Mouse (Mus musculus): ENCODE measurements around the gene Nemp2. TPM values are rescaled to one million over a fixed set of nuclear protein-coding genes. Genes with fewer than 3 reads are reported as not detected.
"Not testable (repeated sequence)": the region's sequence is repeated elsewhere in the genome, so short reads cannot be mapped to it uniquely, and the experiment has no call there.

Gene Nemp2
- polyA plus RNA-seq, 1 experiment from 2014 or later: 5.0 TPM

- peaks cover 44% of the 10 kb centered on the region for H3K36me3 ChIP-seq
- no peak for ATAC-seq (ENCODE audit: low read depth)
Observed at GRCm38 (mm10) chr1:52658160-52658559, 27.7 kb downstream of the Nemp2 start.

DNA sequence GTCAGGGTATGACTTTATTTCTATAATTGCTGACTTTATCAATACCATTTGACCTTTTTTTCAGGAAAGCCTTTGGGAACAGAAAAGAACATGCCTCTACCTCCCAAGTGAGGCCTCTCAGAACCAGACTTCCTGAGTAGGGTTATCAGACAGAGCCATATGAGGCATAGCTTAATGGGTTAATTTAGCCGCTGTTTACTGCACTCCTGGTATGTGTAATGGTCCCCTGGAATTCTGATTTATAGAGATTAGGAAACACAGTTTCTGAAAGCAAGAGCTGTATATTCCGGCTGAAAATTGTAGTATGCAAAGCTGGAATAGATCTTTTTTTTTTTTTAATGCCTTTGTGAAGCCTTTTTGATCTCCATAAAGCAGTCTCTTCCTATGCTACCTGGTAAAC is 29.8 kb downstream of the Nemp2 start:
- Histone ChIP-seq H3K27me3 (no peaks in the 10 kb centered on the region), H3K4me1 (replicated peaks) (no peaks in the 10 kb centered on the region), H3K36me3 (peaks cover 44% of the 10 kb centered on the region), H3K4me3 (no peak overlapping the region), H3K9ac (no peak overlapping the region), H3K9me3 (no peaks in the 10 kb centered on the region), H3K27ac (replicated peaks) (no peak overlapping the region), H3K4me2 (no peak overlapping the region)
- 80% methylated on average over 2 of the region's 2 CpGs for WGBS
- no peak for ATAC-seq (ENCODE audit: low read depth)

More at GRCm38 (mm10) chr1:52658160-52658559, 27.7 kb downstream of the Nemp2 start:
- 93% methylated on average over 7 of the region's 7 CpGs for WGBS
- no peak overlapping the region for H3K4me3 ChIP-seq
- H3K4me2 ChIP-seq: no peak overlapping the region
- no peak overlapping the region for H3K27ac ChIP-seq (replicated peaks)
- H3K9me3 ChIP-seq: no peaks in the 10 kb centered on the region
- H3K27me3 ChIP-seq: no peaks in the 10 kb centered on the region
- H3K4me1 ChIP-seq (replicated peaks): no peaks in the 10 kb centered on the region
- H3K9ac ChIP-seq: no peak overlapping the region

DNA sequence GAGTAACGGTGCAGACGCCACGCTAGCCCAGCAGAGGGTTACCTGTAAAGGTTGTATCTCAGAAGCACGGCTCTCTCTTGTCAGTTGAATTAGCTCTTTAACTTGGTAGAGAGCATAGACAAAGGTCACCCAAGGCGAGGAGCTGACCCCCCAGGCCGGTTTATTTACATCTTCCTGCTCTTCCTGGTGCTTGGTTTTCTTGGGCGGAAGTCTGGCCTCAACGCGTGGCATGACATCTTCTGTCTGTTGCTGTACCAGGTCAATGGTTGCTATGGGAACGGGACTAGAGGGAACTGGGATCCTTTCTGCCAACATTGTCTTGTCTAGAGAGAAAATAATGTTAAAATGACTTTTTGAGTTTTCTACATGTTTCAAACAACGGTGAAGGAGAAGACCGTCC is 30.3 kb downstream of the Nemp2 start:
- peaks cover 44% of the 10 kb centered on the region for H3K36me3 ChIP-seq
- H3K9me3 ChIP-seq: no peaks in the 10 kb centered on the region
- no peak overlapping the region for H3K9ac ChIP-seq
- ATAC-seq (ENCODE audit: low read depth): no peak
- no peak overlapping the region for H3K4me3 ChIP-seq
- no peaks in the 10 kb centered on the region for H3K27me3 ChIP-seq
- H3K4me1 ChIP-seq (replicated peaks): no peaks in the 10 kb centered on the region
- WGBS: 83% methylated on average over 12 of the region's 12 CpGs
- H3K4me2 ChIP-seq: no peak overlapping the region
- no peak overlapping the region for H3K27ac ChIP-seq (replicated peaks)

DNA sequence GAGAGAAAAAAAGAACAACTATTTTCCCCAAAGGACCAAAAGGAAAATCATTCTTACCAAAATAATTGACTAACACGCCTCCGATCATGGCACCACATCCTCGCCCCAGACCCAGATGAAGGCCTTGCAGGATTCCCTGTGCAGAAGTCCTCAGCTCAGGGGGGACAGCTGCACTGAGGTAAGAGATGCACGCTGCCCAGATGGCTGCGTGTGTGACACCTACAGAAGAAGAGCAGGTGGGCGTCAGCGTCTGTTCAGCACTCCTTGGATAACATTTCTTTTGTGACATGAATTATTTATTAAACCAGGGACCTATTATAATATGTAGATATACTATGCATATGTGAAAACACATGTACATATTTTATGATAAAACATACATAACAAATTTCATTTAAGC is 32.7 kb downstream of the Nemp2 start:
- Histone ChIP-seq H3K4me3 (no peak overlapping the region), H3K27me3 (no peaks in the 10 kb centered on the region), H3K36me3 (peaks cover 33% of the 10 kb centered on the region), H3K9ac (no peak overlapping the region), H3K4me2 (no peak overlapping the region), H3K4me1 (replicated peaks) (no peaks in the 10 kb centered on the region), H3K27ac (replicated peaks) (no peak overlapping the region), H3K9me3 (no peaks in the 10 kb centered on the region)
- 83% methylated on average over 7 of the region's 7 CpGs for WGBS
- no peak for ATAC-seq (ENCODE audit: low read depth)

GRCm38 (mm10) chr1:52668743-52669323 is 38.3 kb downstream of the Nemp2 start:
- H3K27me3 ChIP-seq: no peaks in the 10 kb centered on the region
- H3K27ac ChIP-seq (replicated peaks): 0 out of 2 replicates have a peak overlapping the region, but pooled peaks have one; percentile 33
- peaks cover 6% of the 10 kb centered on the region; the same call in 1 of the 2 replicates for H3K36me3 ChIP-seq
- no peaks in the 10 kb centered on the region for H3K9me3 ChIP-seq
- WGBS: 43% methylated on average over 7 of the region's 7 CpGs
- H3K4me1 ChIP-seq (replicated peaks): no peaks in the 10 kb centered on the region
- no peak overlapping the region for H3K4me2 ChIP-seq
- no peak for ATAC-seq (ENCODE audit: low read depth)
- no peak overlapping the region for H3K9ac ChIP-seq
- H3K4me3 ChIP-seq: no peak overlapping the region

GRCm38 (mm10) chr1:52669931-52670330 is 39.4 kb downstream of the Nemp2 start:
- H3K27ac ChIP-seq (replicated peaks): no peak overlapping the region
- peaks cover 6% of the 10 kb centered on the region; the same call in 1 of the 2 replicates for H3K36me3 ChIP-seq
- H3K4me1 ChIP-seq (replicated peaks): no peaks in the 10 kb centered on the region
- 98% methylated on average over 1 of the region's 1 CpGs for WGBS
- no peak overlapping the region for H3K9ac ChIP-seq
- H3K4me3 ChIP-seq: no peak overlapping the region
- no peak overlapping the region for H3K4me2 ChIP-seq
- H3K9me3 ChIP-seq: no peaks in the 10 kb centered on the region
- no peaks in the 10 kb centered on the region for H3K27me3 ChIP-seq
- no peak for ATAC-seq (ENCODE audit: low read depth)

- 77% methylated on average over 7 of the region's 7 CpGs for WGBS
- Histone ChIP-seq H3K27ac (replicated peaks) (no peak overlapping the region), H3K9me3 (no peaks in the 10 kb centered on the region), H3K9ac (no peak overlapping the region), H3K36me3 (peaks cover 6% of the 10 kb centered on the region; the same call in 1 of the 2 replicates), H3K4me2 (no peak overlapping the region), H3K4me1 (replicated peaks) (peaks cover 7% of the 10 kb centered on the region; the same call in 1 of the 2 replicates), H3K4me3 (no peak overlapping the region), H3K27me3 (no peaks in the 10 kb centered on the region)
- no peak for ATAC-seq (ENCODE audit: low read depth)
Observed at GRCm38 (mm10) chr1:52675561-52676551, 45.4 kb downstream of the Nemp2 start.

DNA sequence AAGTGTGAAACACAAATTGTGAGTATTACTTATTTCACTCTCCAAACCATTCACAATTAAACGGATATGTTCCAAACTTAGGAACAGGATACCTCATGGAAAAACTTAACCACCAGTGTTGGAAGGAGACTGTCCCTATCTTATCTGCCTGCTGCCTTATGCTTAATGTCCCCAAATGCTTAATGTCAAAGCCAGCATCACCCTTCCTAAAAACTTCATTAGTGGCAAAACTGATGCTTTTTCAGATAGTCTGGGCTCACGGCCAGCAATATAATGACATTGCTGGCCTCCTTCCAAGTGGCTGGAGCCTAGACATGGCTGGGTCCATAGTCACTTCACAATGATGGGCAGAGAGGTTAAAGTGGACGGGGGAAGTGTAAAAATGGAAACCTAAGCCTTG is 46.1 kb downstream of the Nemp2 start:
- Histone ChIP-seq H3K4me1 (replicated peaks) (peaks cover 7% of the 10 kb centered on the region; the same call in 1 of the 2 replicates), H3K9me3 (no peaks in the 10 kb centered on the region), H3K4me2 (no peak overlapping the region), H3K27ac (replicated peaks) (no peak overlapping the region), H3K9ac (no peak overlapping the region), H3K36me3 (peaks cover 5% of the 10 kb centered on the region; the same call in 1 of the 2 replicates), H3K27me3 (no peaks in the 10 kb centered on the region), H3K4me3 (no peak overlapping the region)
- WGBS: 66% methylated on average over 3 of the region's 3 CpGs
- no peak for ATAC-seq (ENCODE audit: low read depth)

- no peak overlapping the region for H3K4me2 ChIP-seq
- no peak overlapping the region for H3K27ac ChIP-seq (replicated peaks)
- no peaks in the 10 kb centered on the region for H3K27me3 ChIP-seq
- no peaks in the 10 kb centered on the region for H3K4me1 ChIP-seq (replicated peaks)
- no peaks in the 10 kb centered on the region for H3K36me3 ChIP-seq
- no peak overlapping the region for H3K9ac ChIP-seq
- no peak for ATAC-seq (ENCODE audit: low read depth)
- no peaks in the 10 kb centered on the region for H3K9me3 ChIP-seq
- no peak overlapping the region for H3K4me3 ChIP-seq
- WGBS: 89% methylated on average over 4 of the region's 4 CpGs
Observed at GRCm38 (mm10) chr1:52683550-52683949, 53.0 kb downstream of the Nemp2 start.

GRCm38 (mm10) chr1:52687636-52688035 is 57.1 kb downstream of the Nemp2 start:
- ATAC-seq (ENCODE audit: low read depth): no peak
- no peak overlapping the region for H3K9ac ChIP-seq
- H3K4me1 ChIP-seq (replicated peaks): no peaks in the 10 kb centered on the region
- no peaks in the 10 kb centered on the region for H3K36me3 ChIP-seq
- H3K27ac ChIP-seq (replicated peaks): no peak overlapping the region
- no peak overlapping the region for H3K4me2 ChIP-seq
- H3K27me3 ChIP-seq: no peaks in the 10 kb centered on the region
- H3K9me3 ChIP-seq: no peaks in the 10 kb centered on the region
- WGBS: 85% methylated on average over 8 of the region's 8 CpGs
- H3K4me3 ChIP-seq: no peak overlapping the region

- H3K27ac ChIP-seq (replicated peaks); H3K9me3 ChIP-seq; H3K9ac ChIP-seq; ATAC-seq (ENCODE audit: low read depth); H3K4me3 ChIP-seq; H3K27me3 ChIP-seq; H3K4me1 ChIP-seq (replicated peaks); H3K4me2 ChIP-seq; H3K36me3 ChIP-seq: not testable (repeated sequence)
- WGBS: 96% methylated on average over 13 of the region's 13 CpGs
Observed at GRCm38 (mm10) chr1:52694456-52694855, 64.0 kb downstream of the Nemp2 start.
